Mouse (Mus musculus): ENCODE data around the gene Taar1.

The Taar1 gene

GRCm38 (mm10) chr10:23920056-23920455 is at the start of gene Taar1:
Gene Taar1 (plus strand): TSS chr10:23920356.
- in situ Hi-C loops (cut with MboI; ENCODE audit: low pct_unique_long_range_greater_than_20kb in 1 of 2, low sequenced_read_pairs in 2 of 2, unreplicated experiment in 1 of 2) = no loop called here

- in situ Hi-C loops (cut with MboI; ENCODE audit: low pct_unique_long_range_greater_than_20kb in 1 of 2, low sequenced_read_pairs in 2 of 2, unreplicated experiment in 1 of 2) = no loop called here
Measured at GRCm38 (mm10) chr10:23880695-23881094, 39.5 kb upstream of the Taar1 start.

- in situ Hi-C loops (cut with MboI; ENCODE audit: low pct_unique_long_range_greater_than_20kb in 1 of 2, low sequenced_read_pairs in 2 of 2, unreplicated experiment in 1 of 2) = no loop called here
Measured at GRCm38 (mm10) chr10:23884910-23885309, 35.2 kb upstream of the Taar1 start.

GRCm38 (mm10) chr10:23886060-23886459 is 34.1 kb upstream of the Taar1 start:
- in situ Hi-C loops (cut with MboI; ENCODE audit: low pct_unique_long_range_greater_than_20kb in 1 of 2, low sequenced_read_pairs in 2 of 2, unreplicated experiment in 1 of 2) = no loop called here

GRCm38 (mm10) chr10:23892987-23893386 is 27.2 kb upstream of the Taar1 start:
- in situ Hi-C loops (cut with MboI; ENCODE audit: low pct_unique_long_range_greater_than_20kb in 1 of 2, low sequenced_read_pairs in 2 of 2, unreplicated experiment in 1 of 2) = no loop called here

- in situ Hi-C loops (cut with MboI; ENCODE audit: low pct_unique_long_range_greater_than_20kb in 1 of 2, low sequenced_read_pairs in 2 of 2, unreplicated experiment in 1 of 2) = no loop called here
Measured at GRCm38 (mm10) chr10:23894601-23895349, 25.4 kb upstream of the Taar1 start, which contains the start of gene Vnn1. Gene Vnn1 (plus strand): TSS chr10:23894688.

GRCm38 (mm10) chr10:23895376-23895775 is 24.8 kb upstream of the Taar1 start:
- in situ Hi-C loops (cut with MboI; ENCODE audit: low pct_unique_long_range_greater_than_20kb in 1 of 2, low sequenced_read_pairs in 2 of 2, unreplicated experiment in 1 of 2) = no loop called here

- in situ Hi-C loops (cut with MboI; ENCODE audit: low pct_unique_long_range_greater_than_20kb in 1 of 2, low sequenced_read_pairs in 2 of 2, unreplicated experiment in 1 of 2) = no loop called here
Measured at GRCm38 (mm10) chr10:23901119-23901518, 19.0 kb upstream of the Taar1 start.

- in situ Hi-C loops (cut with MboI; ENCODE audit: low pct_unique_long_range_greater_than_20kb in 1 of 2, low sequenced_read_pairs in 2 of 2, unreplicated experiment in 1 of 2) = no loop called here
Measured at GRCm38 (mm10) chr10:23905661-23906060, 14.5 kb upstream of the Taar1 start.

GRCm38 (mm10) chr10:23922468-23922867 is 2.3 kb downstream of the Taar1 start:
- in situ Hi-C loops (cut with MboI; ENCODE audit: low pct_unique_long_range_greater_than_20kb in 1 of 2, low sequenced_read_pairs in 2 of 2, unreplicated experiment in 1 of 2) = no loop called here

- in situ Hi-C loops (cut with MboI; ENCODE audit: low pct_unique_long_range_greater_than_20kb in 1 of 2, low sequenced_read_pairs in 2 of 2, unreplicated experiment in 1 of 2) = no loop called here
Measured at GRCm38 (mm10) chr10:23923941-23924340, 3.8 kb downstream of the Taar1 start.

GRCm38 (mm10) chr10:23937613-23938012 is 17.5 kb downstream of the Taar1 start:
- in situ Hi-C loops (cut with MboI; ENCODE audit: low pct_unique_long_range_greater_than_20kb in 1 of 2, low sequenced_read_pairs in 2 of 2, unreplicated experiment in 1 of 2) = no loop called here

- in situ Hi-C loops (cut with MboI; ENCODE audit: low pct_unique_long_range_greater_than_20kb in 1 of 2, low sequenced_read_pairs in 2 of 2, unreplicated experiment in 1 of 2) = no loop called here
Measured at GRCm38 (mm10) chr10:23938312-23938711, 18.2 kb downstream of the Taar1 start, which contains the start of gene Taar2. Gene Taar2 (plus strand): TSS chr10:23938572.

GRCm38 (mm10) chr10:23942465-23942864 is 22.3 kb downstream of the Taar1 start:
- in situ Hi-C loops (cut with MboI; ENCODE audit: low pct_unique_long_range_greater_than_20kb in 1 of 2, low sequenced_read_pairs in 2 of 2, unreplicated experiment in 1 of 2) = no loop called here

GRCm38 (mm10) chr10:23948026-23948425 is 27.9 kb downstream of the Taar1 start:
- in situ Hi-C loops (cut with MboI; ENCODE audit: low pct_unique_long_range_greater_than_20kb in 1 of 2, low sequenced_read_pairs in 2 of 2, unreplicated experiment in 1 of 2) = no loop called here

GRCm38 (mm10) chr10:23949508-23950005 is 29.4 kb downstream of the Taar1 start, which contains the start of gene Taar3:
Gene Taar3 (plus strand): TSS chr10:23949558.
- in situ Hi-C loops (cut with MboI; ENCODE audit: low pct_unique_long_range_greater_than_20kb in 1 of 2, low sequenced_read_pairs in 2 of 2, unreplicated experiment in 1 of 2) = no loop called here

- in situ Hi-C loops (cut with MboI; ENCODE audit: low pct_unique_long_range_greater_than_20kb in 1 of 2, low sequenced_read_pairs in 2 of 2, unreplicated experiment in 1 of 2) = no loop called here
Measured at GRCm38 (mm10) chr10:23951714-23952113, 31.6 kb downstream of the Taar1 start.

- in situ Hi-C loops (cut with MboI; ENCODE audit: low pct_unique_long_range_greater_than_20kb in 1 of 2, low sequenced_read_pairs in 2 of 2, unreplicated experiment in 1 of 2) = no loop called here
Measured at GRCm38 (mm10) chr10:23959071-23959470, 38.9 kb downstream of the Taar1 start.

- in situ Hi-C loops (cut with MboI; ENCODE audit: low pct_unique_long_range_greater_than_20kb in 1 of 2, low sequenced_read_pairs in 2 of 2, unreplicated experiment in 1 of 2) = no loop called here
Measured at GRCm38 (mm10) chr10:23960444-23960915, 40.3 kb downstream of the Taar1 start, which contains the start of gene Taar4. Gene Taar4 (plus strand): TSS chr10:23960494.

- in situ Hi-C loops (cut with MboI; ENCODE audit: low pct_unique_long_range_greater_than_20kb in 1 of 2, low sequenced_read_pairs in 2 of 2, unreplicated experiment in 1 of 2) = no loop called here
Measured at GRCm38 (mm10) chr10:23963444-23963843, 43.3 kb downstream of the Taar1 start.
